33 mouse cellular contexts compared by ENCODE assay signal in genomic region chr3:37550190-37550589, GRCm38 (mm10).
DNase-seq lines count a peak whose midpoint lies in the region; ATAC-seq and TF ChIP-seq lines count a peak whose summit lies in the region.
"Had no signal": no experiment of that assay in that cellular context is flagged by ENCODE, and none has a peak within 500 bp of the region (broad histone marks: within the 10 kb centered on the region; RNA-seq: fewer than 3 reads in every experiment).

No protein-coding gene starts in this region.

- H3K9ac ChIP-seq in liver, embryonic 11.5 days (ENCODE audit: low read depth, low read length), result 0 out of 2 replicates have a peak overlapping the region, but pooled peaks have one; percentile 40
- peak overlapping the region; percentile 51; the same call in 1 of the 2 replicates for H3K9ac ChIP-seq in liver, embryonic 16.5 days (ENCODE audit: low read depth, low read length)
- H3K9ac ChIP-seq in forebrain, postnatal 0 days, result no peak overlapping the region
- H3K9ac ChIP-seq: embryonic facial prominence, embryonic 13.5 days; heart, embryonic 13.5 days; hindbrain, embryonic 15.5 days; midbrain, embryonic 13.5 days had no signal

- H3K9me3 ChIP-seq in liver, embryonic 11.5 days (ENCODE audit: control insufficient read depth, low read length), result no peaks in the 10 kb centered on the region
- no peaks in the 10 kb centered on the region for H3K9me3 ChIP-seq in liver, embryonic 16.5 days (replicated peaks; ENCODE audit: control insufficient read depth, low read length)
- H3K9me3 ChIP-seq in forebrain, postnatal 0 days (ENCODE audit: low read length), result no peaks in the 10 kb centered on the region
- H3K9me3 ChIP-seq: embryonic facial prominence, embryonic 13.5 days; heart, embryonic 13.5 days; hindbrain, embryonic 10.5 days; hindbrain, embryonic 15.5 days; megakaryocyte, embryonic 14.5 days; midbrain, embryonic 13.5 days had no signal

- intact Hi-C loops in heart, postnatal 14 days (cut with DNase I), result no loop called here

- WGBS in liver, embryonic 11.5 days, result 63% methylated on average over 3 of the region's 3 CpGs
- WGBS in liver, embryonic 16.5 days (ENCODE audit: insufficient replicate concordance), result 38% methylated on average over 3 of the region's 3 CpGs
- 83% methylated on average over 3 of the region's 3 CpGs for WGBS in forebrain, postnatal 0 days

- no peaks in the 10 kb centered on the region for H3K36me3 ChIP-seq in liver, embryonic 11.5 days (ENCODE audit: control insufficient read depth, insufficient read depth, low read length)
- no peaks in the 10 kb centered on the region for H3K36me3 ChIP-seq in liver, embryonic 16.5 days (ENCODE audit: control insufficient read depth, insufficient read depth)
- H3K36me3 ChIP-seq in forebrain, postnatal 0 days (ENCODE audit: insufficient read depth), result no peaks in the 10 kb centered on the region
- H3K36me3 ChIP-seq: embryonic facial prominence, embryonic 13.5 days; heart, embryonic 13.5 days; hindbrain, embryonic 15.5 days; midbrain, embryonic 13.5 days had no signal

- H3K27me3 ChIP-seq in liver, embryonic 11.5 days (replicated peaks; ENCODE audit: control insufficient read depth, insufficient read depth, low read length), result no peaks in the 10 kb centered on the region
- no peaks in the 10 kb centered on the region for H3K27me3 ChIP-seq in liver, embryonic 16.5 days (ENCODE audit: control insufficient read depth, insufficient read depth, low read depth, low read length)
- no peaks in the 10 kb centered on the region for H3K27me3 ChIP-seq in forebrain, postnatal 0 days (ENCODE audit: insufficient read depth, low read length)
- H3K27me3 ChIP-seq: embryonic facial prominence, embryonic 13.5 days; heart, embryonic 13.5 days; hindbrain, embryonic 15.5 days; megakaryocyte, embryonic 14.5 days; midbrain, embryonic 13.5 days had no signal

- no peak for TF ChIP-seq CTCF in forebrain, postnatal 0 days (IDR thresholded peaks at IDR 0.05; ENCODE audit: low read depth)

- H3K4me1 ChIP-seq in liver, embryonic 11.5 days (replicated peaks; ENCODE audit: control insufficient read depth, insufficient read depth, low read length), result peaks cover 31% of the 10 kb centered on the region
- H3K4me1 ChIP-seq in liver, embryonic 16.5 days (ENCODE audit: control insufficient read depth, low read depth, low read length), result peaks cover 49% of the 10 kb centered on the region
- H3K4me1 ChIP-seq in forebrain, postnatal 0 days (ENCODE audit: insufficient read depth), result no peaks in the 10 kb centered on the region
- H3K4me1 ChIP-seq: embryonic facial prominence, embryonic 13.5 days; heart, embryonic 13.5 days; hindbrain, embryonic 10.5 days; hindbrain, embryonic 15.5 days; midbrain, embryonic 13.5 days had no signal

- H3K27ac ChIP-seq in liver, embryonic 11.5 days (ENCODE audit: low read depth, low read length), result peak overlapping the region; percentile 86
- H3K27ac ChIP-seq in liver, embryonic 16.5 days (ENCODE audit: low read length), result peak overlapping the region; percentile 95
- H3K27ac ChIP-seq in forebrain, postnatal 0 days (ENCODE audit: low read depth, low read length), result no peak overlapping the region
- H3K27ac ChIP-seq: embryonic facial prominence, embryonic 13.5 days; gastrocnemius, adult 2 months; heart, embryonic 13.5 days; hindbrain, embryonic 10.5 days; hindbrain, embryonic 15.5 days; kidney, postnatal 0 days; midbrain, embryonic 13.5 days had no signal

- DNase-seq in 416B (ENCODE audit: low read depth), result peak; percentile 22
- DNase-seq in liver, embryonic 11.5 days (ENCODE audit: low spot score), result no peak
- DNase-seq in embryo, embryonic 11 days, result no peak
- no peak for DNase-seq in forebrain, postnatal 0 days
- DNase-seq in heart, postnatal 14 days, result no peak
- DNase-seq: adrenal gland, adult 2 months; adrenal gland, postnatal 36 days; B cell, adult 2 months; cerebellum, adult 8-10 months; cerebellum, postnatal 25 days; gastrocnemius, adult 2 months; gastrocnemius, postnatal 36 days; heart, adult 18-20 months; heart, postnatal 10 days; kidney, adult 11 months; kidney, postnatal 4 days; layer of hippocampus, adult 9-11 months; lung, postnatal 36 days; retina, postnatal 1 day; right cerebral cortex, postnatal 14 days; thymus, postnatal 36 days had no signal

- peak; percentile 49; the same call in 1 of the 2 replicates for ATAC-seq in common myeloid progenitor, adult 5-6 weeks (replicated peaks; ENCODE audit: low read depth, poor library complexity, severe bottlenecking)
- peak; percentile 72 for ATAC-seq in liver, embryonic 11.5 days (replicated peaks; ENCODE audit: low FRiP score)
- peak; percentile 73 for ATAC-seq in liver, embryonic 16.5 days (ENCODE audit: low read depth)
- ATAC-seq in forebrain, postnatal 0 days, result no peak
- ATAC-seq: activated CD4-positive, CD25-positive, alpha-beta regulatory T cell, adult 4 months; forebrain, embryonic 14.5 days; inflammation-experienced regulatory T-cells, adult 6 months; midbrain, embryonic 13.5 days had no signal

- peak overlapping the region; percentile 34 for H3K4me2 ChIP-seq in liver, embryonic 11.5 days
- H3K4me2 ChIP-seq in liver, embryonic 16.5 days (ENCODE audit: low read depth, low read length), result peak overlapping the region; percentile 24; the same call in 1 of the 2 replicates
- no peak overlapping the region for H3K4me2 ChIP-seq in forebrain, postnatal 0 days (ENCODE audit: low read depth)
- H3K4me2 ChIP-seq: embryonic facial prominence, embryonic 13.5 days; heart, embryonic 13.5 days; hindbrain, embryonic 15.5 days; midbrain, embryonic 13.5 days had no signal

- no peak overlapping the region for H3K4me3 ChIP-seq in liver, embryonic 11.5 days (ENCODE audit: low read depth, low read length)
- H3K4me3 ChIP-seq in liver, embryonic 16.5 days (ENCODE audit: low read depth, low read length), result no peak overlapping the region
- no peak overlapping the region for H3K4me3 ChIP-seq in forebrain, postnatal 0 days (ENCODE audit: low read depth, low read length)
- H3K4me3 ChIP-seq: embryonic facial prominence, embryonic 13.5 days; gastrocnemius, adult 2 months; heart, embryonic 13.5 days; hindbrain, embryonic 10.5 days; hindbrain, embryonic 15.5 days; megakaryocyte, embryonic 14.5 days; midbrain, embryonic 13.5 days had no signal
